Comparison of ENCODE assay signal across 8 mouse cellular contexts in the genomic region with DNA sequence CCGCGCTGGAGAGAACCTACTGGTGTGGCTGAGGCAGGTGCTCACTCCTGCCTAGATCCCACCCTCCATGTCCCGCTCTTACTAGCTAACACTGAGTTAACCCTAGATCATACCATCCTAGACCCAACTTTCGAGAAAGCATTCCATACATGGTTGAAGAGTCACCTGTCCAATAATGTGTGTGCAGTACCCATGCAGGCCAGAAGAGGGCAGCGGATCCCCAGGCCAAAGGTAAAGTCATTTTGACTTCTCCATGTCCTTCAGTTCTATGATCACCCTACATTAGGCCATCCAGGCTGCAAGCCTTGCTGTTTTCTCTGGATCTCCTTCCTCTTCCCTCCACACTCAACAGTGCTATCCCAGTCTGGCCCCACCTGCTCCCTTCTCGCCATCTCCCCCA. TPM values are rescaled to one million over a fixed set of nuclear protein-coding genes. Genes with fewer than 3 reads are reported as not detected.
DNase-seq lines count a peak whose midpoint lies in the region; ATAC-seq lines count a peak whose summit lies in the region.

No protein-coding gene starts in this region.

- H3K36me3 ChIP-seq in intestine, embryonic 16.5 days (ENCODE audit: control insufficient read depth, insufficient read depth, low read length): no peaks in the 10 kb centered on the region
- no peaks in the 10 kb centered on the region for H3K36me3 ChIP-seq in liver, embryonic 13.5 days

- no peak overlapping the region for H3K27ac ChIP-seq in intestine, embryonic 16.5 days (ENCODE audit: low read length)
- H3K27ac ChIP-seq in liver, embryonic 13.5 days: no peak overlapping the region

- peak; percentile 63 for DNase-seq in ovary, postnatal 10 days (ENCODE audit: low spot score)
- no peak for DNase-seq in ovary, adult 18-20 months (ENCODE audit: low spot score)
- peak; percentile 59 for DNase-seq in adrenal gland, adult 2 months
- peak; percentile 58 for DNase-seq in embryo, embryonic 11.5 days (ENCODE audit: low read depth, low spot score)
- DNase-seq in liver, embryonic 13.5 days: peak; percentile 63
- peak; percentile 69 for DNase-seq in ovary, postnatal 36 days (ENCODE audit: low spot score)
- peak; percentile 79 for DNase-seq in urinary bladder, postnatal 14 days (ENCODE audit: low spot score)

- H3K4me2 ChIP-seq in intestine, embryonic 16.5 days (ENCODE audit: low read depth, low read length): no peak overlapping the region
- no peak overlapping the region for H3K4me2 ChIP-seq in liver, embryonic 13.5 days

- 0 out of 2 replicates have a peak, but pooled peaks have one; percentile 27 for ATAC-seq in intestine, embryonic 16.5 days
- no peak for ATAC-seq in liver, embryonic 13.5 days (ENCODE audit: low read depth)

- H3K9me3 ChIP-seq in intestine, embryonic 16.5 days (ENCODE audit: control insufficient read depth, low read length): no peaks in the 10 kb centered on the region
- no peaks in the 10 kb centered on the region for H3K9me3 ChIP-seq in liver, embryonic 13.5 days (replicated peaks)

- peaks cover 8% of the 10 kb centered on the region; the same call in 1 of the 2 replicates for H3K4me1 ChIP-seq in intestine, embryonic 16.5 days (ENCODE audit: control insufficient read depth, insufficient read depth, low read length)
- peaks cover 6% of the 10 kb centered on the region; the same call in 1 of the 2 replicates for H3K4me1 ChIP-seq in liver, embryonic 13.5 days (replicated peaks)

- WGBS in intestine, embryonic 16.5 days: 49% methylated on average over 6 of the region's 6 CpGs
- 48% methylated on average over 6 of the region's 6 CpGs for WGBS in liver, embryonic 13.5 days (ENCODE audit: insufficient replicate concordance)

- no peaks in the 10 kb centered on the region for H3K27me3 ChIP-seq in intestine, embryonic 16.5 days (replicated peaks; ENCODE audit: control insufficient read depth, insufficient read depth, low read length)
- no peaks in the 10 kb centered on the region for H3K27me3 ChIP-seq in liver, embryonic 13.5 days

- H3K9ac ChIP-seq in intestine, embryonic 16.5 days (ENCODE audit: low read depth, low read length): no peak overlapping the region
- H3K9ac ChIP-seq in liver, embryonic 13.5 days: no peak overlapping the region

- H3K4me3 ChIP-seq in intestine, embryonic 16.5 days (ENCODE audit: low read length): no peak overlapping the region
- no peak overlapping the region for H3K4me3 ChIP-seq in liver, embryonic 13.5 days (replicated peaks)

RNA-seq across cellular contexts. Expression of a gene that starts 14.9 kb away (rescaled TPM):
- 1 to 10 TPM in 1 of 2 experiments, under 1 TPM in 1; 0.62 to 1.8 TPM for total RNA-seq in adrenal gland, adult 2 months (2021)
- 0.76 and 0.99 TPM in 2 replicates for polyA plus RNA-seq in adrenal gland, adult 2 months (2012; rRNA removed)
- 4.4 and 5.9 TPM in 2 replicates for polyA plus RNA-seq in intestine, embryonic 16.5 days (2015; fragmentation: Nextera tagmentation; extraction: Ambion mirVana)
- polyA plus RNA-seq in liver, embryonic 13.5 days (2015; fragmentation: Nextera tagmentation; extraction: Ambion mirVana): 0.36 and 0.37 TPM in 2 replicates

RNA-seq across cellular contexts. Expression of a gene that starts 21.5 kb away (rescaled TPM):
- total RNA-seq in adrenal gland, adult 2 months (2021): not detected
- not detected in 2 replicates for polyA plus RNA-seq in adrenal gland, adult 2 months (2012; rRNA removed)
- 0.51 and 0.56 TPM in 2 replicates for polyA plus RNA-seq in intestine, embryonic 16.5 days (2015; fragmentation: Nextera tagmentation; extraction: Ambion mirVana)
- polyA plus RNA-seq in liver, embryonic 13.5 days (2015; fragmentation: Nextera tagmentation; extraction: Ambion mirVana): 0.21 and 0.23 TPM in 2 replicates

RNA-seq across cellular contexts. Expression of a gene that starts 46.5 kb away (rescaled TPM):
- not detected for total RNA-seq in adrenal gland, adult 2 months (2021)
- polyA plus RNA-seq in adrenal gland, adult 2 months (2012; rRNA removed): not detected in 2 replicates
- 0.07 TPM in 2 replicates for polyA plus RNA-seq in intestine, embryonic 16.5 days (2015; fragmentation: Nextera tagmentation; extraction: Ambion mirVana)
- not detected in 2 replicates for polyA plus RNA-seq in liver, embryonic 13.5 days (2015; fragmentation: Nextera tagmentation; extraction: Ambion mirVana)

RNA-seq across cellular contexts. Expression of a gene that starts 56.6 kb away (rescaled TPM):
- total RNA-seq in adrenal gland, adult 2 months (2021): not detected
- polyA plus RNA-seq in adrenal gland, adult 2 months (2012; rRNA removed): not detected in 2 replicates
- polyA plus RNA-seq in intestine, embryonic 16.5 days (2015; fragmentation: Nextera tagmentation; extraction: Ambion mirVana): 0.28 and 0.43 TPM in 2 replicates
- polyA plus RNA-seq in liver, embryonic 13.5 days (2015; fragmentation: Nextera tagmentation; extraction: Ambion mirVana): 0.03 and 0.06 TPM in 2 replicates
